Mouse (Mus musculus) MEL (cell line): ENCODE measurements at regions not wholly inside any gene's neighbourhood (a gene's known extent, or its start where the extent isn't known, plus 50 kb on each side); places are given as distances from the start of the nearest gene placed in this dataset.

ENCODE experiments used
- DNase-seq: peaks from one replicate; pipeline ENCODE4 v3.0.0; 2011; ENCODE audit warnings: low read depth, low spot score
- H3K27ac ChIP-seq: 2 replicates; pipeline ENCODE4 v1.5.1; 2012; ENCODE audit warnings: low read depth, mild to moderate bottlenecking, control low read depth, low read length, moderate library complexity; ENCODE audit not compliant: control insufficient read depth
- H3K27me3 ChIP-seq, 2 experiments: fragments of 150-350 bp in 1 of 2; sonication (generic) in 1 of 2; 2 replicates each; pipeline ENCODE4 v1.6.1; 2012; ENCODE audit warnings: low read length in 2 of 2, mild to moderate bottlenecking in 2 of 2, improper control_type of control experiment in 1 of 2, moderate library complexity in 1 of 2; ENCODE audit not compliant: insufficient read depth in 2 of 2, control insufficient read depth in 1 of 2
- H3K36me3 ChIP-seq, 2 experiments: 2 replicates each; pipeline ENCODE4 v1.6.1; 2012 to 2014; ENCODE audit warnings: low read length in 2 of 2, improper control_type of control experiment in 1 of 2, inconsistent platforms in 1 of 2, mild to moderate bottlenecking in 1 of 2; ENCODE audit not compliant: insufficient read depth in 2 of 2, control insufficient read depth in 1 of 2
- H3K4me1 ChIP-seq, 2 experiments: fragments of 150-350 bp in 1 of 2; sonication (generic) in 1 of 2; 2 replicates each; pipeline ENCODE4 v1.6.1; 2012; ENCODE audit warnings: low read length in 2 of 2, improper control_type of control experiment in 1 of 2, mild to moderate bottlenecking in 1 of 2; ENCODE audit not compliant: insufficient read depth in 2 of 2, control insufficient read depth in 1 of 2
- H3K4me3 ChIP-seq, 2 experiments: fragments of 150-350 bp in 1 of 2; sonication (generic) in 1 of 2; 2 replicates each; pipeline ENCODE4 v1.5.1; 2012; ENCODE audit warnings: low read depth in 2 of 2, low read length in 2 of 2, mild to moderate bottlenecking in 2 of 2, moderate library complexity in 2 of 2, control low read depth in 1 of 2, improper control_type of control experiment in 1 of 2; ENCODE audit not compliant: control insufficient read depth in 1 of 2, insufficient read depth in 1 of 2
- H3K79me2 ChIP-seq: 2 replicates; pipeline ENCODE4 v1.6.1; 2012; ENCODE audit warnings: mild to moderate bottlenecking, low read length, moderate library complexity; ENCODE audit not compliant: control insufficient read depth, poor library complexity, insufficient read depth
- H3K9ac ChIP-seq: 2 replicates; pipeline ENCODE4 v1.6.1; 2012; ENCODE audit warnings: low read depth, mild to moderate bottlenecking, control low read depth, low read length, moderate library complexity; ENCODE audit not compliant: control insufficient read depth, poor library complexity, severe bottlenecking
- H3K9me3 ChIP-seq: fragments of 150-350 bp; sonication (generic); replicated peaks from 2 replicates; pipeline ENCODE4 v1.6.1; 2012; ENCODE audit warnings: mild to moderate bottlenecking, low read length, improper control_type of control experiment, moderate library complexity; ENCODE audit not compliant: insufficient read depth
- CHD1 ChIP-seq: IDR thresholded peaks from 2 replicates; pipeline ENCODE4 v1.6.1; 2012; ENCODE audit warnings: low read depth, mild to moderate bottlenecking, inconsistent platforms, low read length, improper control_type of control experiment
- CHD2 ChIP-seq: IDR thresholded peaks from 2 replicates; pipeline ENCODE4 v1.6.1; 2011; ENCODE audit warnings: low read length, improper control_type of control experiment
- EP300 ChIP-seq, 2 experiments: IDR thresholded peaks; 2 replicates each; pipeline ENCODE4 v1.6.1; 2011; ENCODE audit warnings: improper control_type of control experiment in 2 of 2, low read length in 2 of 2, low read depth in 1 of 2, mild to moderate bottlenecking in 1 of 2
- MAX ChIP-seq: IDR thresholded peaks from 2 replicates; pipeline ENCODE4 v1.6.1; 2011; ENCODE audit warnings: low read length, improper control_type of control experiment
- MEF2A ChIP-seq: IDR thresholded peaks from 2 replicates; pipeline ENCODE4 v1.6.1; 2014; ENCODE audit warnings: low read depth, mild to moderate bottlenecking, inconsistent platforms, low read length, improper control_type of control experiment; ENCODE audit not compliant: poor library complexity, insufficient replicate concordance, severe bottlenecking; ENCODE audit errors: extremely low read depth
- NELFE ChIP-seq: IDR thresholded peaks from 2 replicates; pipeline ENCODE4 v1.6.1; 2011; ENCODE audit warnings: low read depth, low read length, improper control_type of control experiment
- POLR2A ChIP-seq, 2 experiments: IDR thresholded peaks; 2 replicates each; pipeline ENCODE4 v1.6.1; 2011 to 2012; ENCODE audit warnings: low read length in 2 of 2, mild to moderate bottlenecking in 2 of 2, control low read depth in 1 of 2, improper control_type of control experiment in 1 of 2, low read depth in 1 of 2, moderate library complexity in 1 of 2; ENCODE audit not compliant: control insufficient read depth in 1 of 2, insufficient read depth in 1 of 2, poor library complexity in 1 of 2
- SIN3A ChIP-seq: IDR thresholded peaks from 2 replicates; pipeline ENCODE4 v1.6.1; 2012; ENCODE audit warnings: low read length, improper control_type of control experiment, inconsistent platforms
- TAL1 ChIP-seq: IDR thresholded peaks from 2 replicates; pipeline ENCODE4 v1.6.1; 2012; ENCODE audit warnings: mild to moderate bottlenecking, inconsistent platforms, low read length, moderate library complexity, mixed read lengths
- TCF12 ChIP-seq: IDR thresholded peaks from 2 replicates; pipeline ENCODE4 v1.6.1; 2014; ENCODE audit warnings: low read depth, mild to moderate bottlenecking, inconsistent platforms, low read length, improper control_type of control experiment, moderate library complexity
- USF1 ChIP-seq: IDR thresholded peaks from 2 replicates; pipeline ENCODE4 v1.6.1; 2014; ENCODE audit warnings: low read depth, mild to moderate bottlenecking, inconsistent platforms, low read length, improper control_type of control experiment, moderate library complexity
- USF2 ChIP-seq, 2 experiments: IDR thresholded peaks; 2 replicates each; pipeline ENCODE4 v1.6.1; 2011 to 2012; ENCODE audit warnings: improper control_type of control experiment in 2 of 2, low read length in 2 of 2, borderline replicate concordance in 1 of 2, inconsistent platforms in 1 of 2, low read depth in 1 of 2, mild to moderate bottlenecking in 1 of 2; ENCODE audit not compliant: insufficient read depth in 1 of 2
- ZC3H11A ChIP-seq: IDR thresholded peaks from 2 replicates; pipeline ENCODE4 v1.6.1; 2012; ENCODE audit warnings: low read depth, mild to moderate bottlenecking, inconsistent platforms, low read length, improper control_type of control experiment
- ZNF384 ChIP-seq: IDR thresholded peaks from 2 replicates; pipeline ENCODE4 v1.6.1; 2012; ENCODE audit warnings: low read depth, mild to moderate bottlenecking, inconsistent platforms, low read length, improper control_type of control experiment

- DNase-seq: no peak
- no peaks in the 10 kb centered on the region for H3K79me2 ChIP-seq
- H3K36me3 ChIP-seq: no peaks in the 10 kb centered on the region
- H3K4me3 ChIP-seq: no peak overlapping the region
- H3K4me1 ChIP-seq: no peaks in the 10 kb centered on the region
- H3K9ac ChIP-seq: no peak overlapping the region
- no peak overlapping the region for H3K27ac ChIP-seq
- no peaks in the 10 kb centered on the region for H3K27me3 ChIP-seq
- no peak for TF ChIP-seq USF2 (IDR thresholded peaks at IDR 0.05; ENCODE audit: borderline replicate concordance in 1 of 2, insufficient read depth in 1 of 2, low read depth in 1 of 2, low read length in 2 of 2)
- no peaks in the 10 kb centered on the region for H3K9me3 ChIP-seq
Observed at GRCm38 (mm10) chr3:82640052-82640451, 92.2 kb upstream of the Npy2r start.

- no peaks in the 10 kb centered on the region for H3K36me3 ChIP-seq
- DNase-seq: peak; percentile 6
- no peaks in the 10 kb centered on the region for H3K79me2 ChIP-seq
- H3K4me3 ChIP-seq: no peak overlapping the region
- no peaks in the 10 kb centered on the region for H3K27me3 ChIP-seq
- H3K9ac ChIP-seq: no peak overlapping the region
- TF ChIP-seq NELFE (no peak), TCF12 (peak; percentile 27; the same call in 1 of the 2 replicates), TAL1 (peak; percentile 31; the same call in 1 of the 2 replicates), MEF2A (no peak)
- no peak overlapping the region for H3K27ac ChIP-seq
- no peaks in the 10 kb centered on the region for H3K4me1 ChIP-seq
- no peaks in the 10 kb centered on the region for H3K9me3 ChIP-seq
Observed at GRCm38 (mm10) chr3:82636666-82637065, 88.8 kb upstream of the Npy2r start.

DNA sequence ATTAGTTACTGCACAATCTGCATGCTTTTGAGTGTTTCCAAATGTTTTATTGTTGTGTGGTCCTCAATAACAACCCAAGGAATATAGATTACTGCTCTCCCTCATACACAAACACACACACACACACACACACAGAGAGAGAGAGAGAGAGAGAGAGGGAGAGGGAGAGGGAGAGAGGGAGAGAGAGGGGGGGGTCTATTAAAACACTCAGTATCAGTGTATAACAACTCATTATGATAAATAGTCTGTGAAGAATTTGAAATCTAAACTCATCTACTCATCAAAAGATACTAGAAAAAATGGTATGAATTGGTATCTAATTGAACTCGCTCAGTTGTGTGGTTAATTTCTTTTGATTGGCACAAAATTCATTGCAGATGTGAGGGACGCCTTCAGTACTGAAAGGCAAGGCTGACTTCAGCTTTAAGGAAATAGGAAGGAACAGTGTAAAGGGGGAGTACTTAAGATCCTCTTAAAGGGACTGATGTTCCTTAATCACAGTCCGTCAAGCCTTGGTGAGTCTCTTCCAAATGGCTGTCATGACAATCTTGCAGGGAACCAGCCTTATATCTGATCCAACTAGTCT is 72.6 kb upstream of the Npy2r start:
- Histone ChIP-seq H3K36me3 (no peaks in the 10 kb centered on the region), H3K27ac (no peak overlapping the region), H3K9ac (no peak overlapping the region), H3K4me1 (no peaks in the 10 kb centered on the region), H3K4me3 (no peak overlapping the region), H3K79me2 (no peaks in the 10 kb centered on the region), H3K27me3 (no peaks in the 10 kb centered on the region), H3K9me3 (no peaks in the 10 kb centered on the region)
- DNase-seq: no peak
- TF ChIP-seq POLR2A (IDR thresholded peaks at IDR 0.05; ENCODE audit: control insufficient read depth in 1 of 2, insufficient read depth in 1 of 2, low read depth in 1 of 2, low read length in 2 of 2, poor library complexity in 1 of 2) (no peak), TAL1 (no peak)

DNA sequence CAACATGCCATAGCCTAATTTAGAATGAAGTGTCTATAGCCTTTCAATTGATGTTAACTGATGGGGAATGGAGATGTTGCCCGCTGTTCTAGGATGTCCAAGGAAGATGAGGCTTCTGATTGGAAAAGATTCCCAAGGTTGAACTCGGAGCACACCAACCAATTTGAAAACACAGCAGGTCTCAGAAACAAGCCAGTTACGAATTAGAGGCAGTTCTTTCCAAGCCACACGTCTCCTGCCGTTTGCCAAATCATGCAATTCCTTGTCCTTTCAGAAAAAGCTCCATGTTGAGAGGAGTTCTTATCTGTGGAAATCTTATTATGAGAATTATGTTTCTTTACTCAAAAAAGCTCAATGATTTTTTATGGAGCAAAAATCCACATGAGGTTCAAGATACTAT is 71.5 kb upstream of the Npy2r start:
- no peak overlapping the region for H3K27ac ChIP-seq
- no peak overlapping the region for H3K9ac ChIP-seq
- no peak for DNase-seq
- H3K4me1 ChIP-seq: no peaks in the 10 kb centered on the region
- no peaks in the 10 kb centered on the region for H3K79me2 ChIP-seq
- H3K4me3 ChIP-seq: no peak overlapping the region
- no peaks in the 10 kb centered on the region for H3K36me3 ChIP-seq
- no peaks in the 10 kb centered on the region for H3K27me3 ChIP-seq
- H3K9me3 ChIP-seq: no peaks in the 10 kb centered on the region
- TF ChIP-seq POLR2A (IDR thresholded peaks at IDR 0.05; ENCODE audit: control insufficient read depth in 1 of 2, insufficient read depth in 1 of 2, low read depth in 1 of 2, low read length in 2 of 2, poor library complexity in 1 of 2): no peak
- TF ChIP-seq MEF2A: no peak
- TF ChIP-seq USF1: no peak
- TF ChIP-seq MAX: no peak
- TF ChIP-seq SIN3A: no peak
- TF ChIP-seq CHD1: no peak
- no peak for TF ChIP-seq ZNF384
- TF ChIP-seq CHD2: no peak
- TF ChIP-seq EP300 (IDR thresholded peaks at IDR 0.05; ENCODE audit: low read depth in 1 of 2, low read length in 2 of 2): no peak
- TF ChIP-seq ZC3H11A: no peak
- TF ChIP-seq, all 39 proteins: peak for 0
